Mouse (Mus musculus) midbrain, embryonic 11.5 days (tissue): ENCODE results near the gene Zscan4-ps1. TPM values are rescaled to one million over a fixed set of nuclear protein-coding genes. Genes with fewer than 3 reads are reported as not detected.
"Not testable (repeated sequence)": the region's sequence is repeated elsewhere in the genome, so short reads cannot be mapped to it uniquely, and the experiment has no call there.

Experiments used
- ATAC-seq: fragments of 200-750 bp; cut with Nextera tagmentation; 2 replicates; pipeline ENCODE4 v1.8.0; 2017; ENCODE audit warnings: moderate TSS enrichment, moderate library complexity; ENCODE audit not compliant: low FRiP score
- DNase-seq: peaks from one replicate; pipeline ENCODE4 v3.0.0; 2015; ENCODE audit warnings: low spot score; ENCODE audit errors: missing footprints
- H3K27ac ChIP-seq: fragments of 300-500 bp; sonication (generic); 2 replicates; pipeline ENCODE4 v1.5.1; 2014; ENCODE audit warnings: low read depth, low read length
- H3K27me3 ChIP-seq: fragments of 300-500 bp; sonication (generic); 2 replicates; pipeline ENCODE4 v1.6.1; 2014; ENCODE audit warnings: mild to moderate bottlenecking, low read length, moderate library complexity, mixed read lengths; ENCODE audit not compliant: control insufficient read depth, insufficient read depth
- H3K36me3 ChIP-seq: fragments of 300-500 bp; sonication (generic); 2 replicates; pipeline ENCODE4 v1.6.1; 2014; ENCODE audit warnings: mild to moderate bottlenecking, low read length, moderate library complexity, mixed read lengths; ENCODE audit not compliant: control insufficient read depth, insufficient read depth
- H3K4me1 ChIP-seq: fragments of 300-500 bp; sonication (generic); 2 replicates; pipeline ENCODE4 v1.6.1; 2014; ENCODE audit warnings: low read length; ENCODE audit not compliant: control insufficient read depth, insufficient read depth
- H3K4me2 ChIP-seq: fragments of 300-500 bp; sonication (generic); 2 replicates; pipeline ENCODE4 v1.6.1; 2014; ENCODE audit warnings: mild to moderate bottlenecking, moderate library complexity
- H3K4me3 ChIP-seq: fragments of 300-500 bp; sonication (generic); 2 replicates; pipeline ENCODE4 v1.5.1; 2014; ENCODE audit warnings: low read depth, low read length
- H3K9ac ChIP-seq: fragments of 300-500 bp; sonication (generic); 2 replicates; pipeline ENCODE4 v1.6.1; 2014; ENCODE audit warnings: low read length
- H3K9me3 ChIP-seq: fragments of 300-500 bp; sonication (generic); 2 replicates; pipeline ENCODE4 v1.6.1; 2016; ENCODE audit warnings: low read length; ENCODE audit not compliant: control insufficient read depth
- WGBS: fragments of 180-500 bp; shearing (Covaris S2); extraction: QIAGEN DNeasy Blood & Tissue Kit; methylation state at CpG from one replicate; pipeline ENCODE4 v1.1.7; 2014; 5-methylcytosine and 5-hydroxymethylcytosine counted together
- polyA plus RNA-seq: library from polyadenylated mRNA; unstranded; fragments of >200 nt; fragmentation: Nextera tagmentation; extraction: Ambion mirVana; gene quantifications from 2 replicates; pipeline ENCODE4 v1.2.1, GENCODE M21; 2014

Zscan4-ps1 gene
- polyA plus RNA-seq = not detected in 2 replicates

GRCm38 (mm10) chr7:11069591-11069990 is at the start of gene Zscan4-ps1:
Gene Zscan4-ps1, minus strand, starts transcription at chr7:11069691.
- H3K36me3 ChIP-seq, H3K9me3 ChIP-seq, H3K4me3 ChIP-seq, DNase-seq, H3K27ac ChIP-seq, H3K4me1 ChIP-seq, H3K4me2 ChIP-seq, ATAC-seq, H3K9ac ChIP-seq, H3K27me3 ChIP-seq: not testable (repeated sequence)
- 85% methylated on average over 2 of the region's 2 CpGs for WGBS

Other genes with a start within 250 kb of the Zscan4-ps1 start
- gene Zscan4b, start 164.6 kb downstream of the Zscan4-ps1 start, polyA plus RNA-seq = not detected in 2 replicates
- not detected in 2 replicates for gene Zscan4c, start 63.9 kb downstream of the Zscan4-ps1 start, polyA plus RNA-seq
- gene Zscan4d, start 96.5 kb upstream of the Zscan4-ps1 start, polyA plus RNA-seq = not detected in 2 replicates
- not detected in 2 replicates for gene Zscan4e, start 241.0 kb upstream of the Zscan4-ps1 start, polyA plus RNA-seq